Mouse (Mus musculus) myocyte (in vitro differentiated cells): Measurements from ENCODE around the gene Cldn16.

Experiments
- CEBPB ChIP-seq: IDR thresholded peaks from 2 replicates; pipeline ENCODE4 v1.6.1; 2011; ENCODE audit warnings: mild to moderate bottlenecking, moderate library complexity; ENCODE audit not compliant: poor library complexity, insufficient read depth, severe bottlenecking
- E2F4 ChIP-seq: IDR thresholded peaks from one replicate; pipeline ENCODE4 v1.6.1; 2011; ENCODE audit warnings: mild to moderate bottlenecking, control low read depth, moderate library complexity; ENCODE audit not compliant: insufficient read depth
- MAX ChIP-seq: IDR thresholded peaks from one replicate; pipeline ENCODE4 v1.6.1; 2011; ENCODE audit warnings: low read depth, mild to moderate bottlenecking, control low read depth
- MYOD1 ChIP-seq, 3 experiments: IDR thresholded peaks; one replicate each; pipeline ENCODE4 v1.6.1; 2011; ENCODE audit warnings: control low read depth in 2 of 3, low read depth in 2 of 3, mild to moderate bottlenecking in 2 of 3, moderate library complexity in 1 of 3; ENCODE audit not compliant: insufficient read length in 2 of 3, control insufficient read depth in 1 of 3
- MYOG ChIP-seq, 3 experiments: IDR thresholded peaks; one replicate each; pipeline ENCODE4 v1.6.1; 2011; ENCODE audit warnings: control low read depth in 2 of 3, low read depth in 2 of 3, mild to moderate bottlenecking in 2 of 3; ENCODE audit not compliant: insufficient read length in 2 of 3, control insufficient read depth in 1 of 3, insufficient read depth in 1 of 3
- POLR2A ChIP-seq: IDR thresholded peaks from one replicate; pipeline ENCODE4 v1.6.1; 2011; ENCODE audit warnings: low read depth, mild to moderate bottlenecking, control low read depth, moderate library complexity; ENCODE audit not compliant: insufficient read length
- POLR2AphosphoS2 ChIP-seq: IDR thresholded peaks from one replicate; pipeline ENCODE4 v1.6.1; 2011; ENCODE audit warnings: low read depth, control low read depth; ENCODE audit not compliant: insufficient read length

- TF ChIP-seq CEBPB = no peak
- TF ChIP-seq POLR2A = no peak
- no peak for TF ChIP-seq MYOD1 (IDR thresholded peaks at IDR 0.05; ENCODE audit: control insufficient read depth in 1 of 3, insufficient read length in 2 of 3, low read depth in 2 of 3)
- no peak for TF ChIP-seq E2F4
- no peak for TF ChIP-seq POLR2AphosphoS2
- TF ChIP-seq MAX = no peak
- TF ChIP-seq MYOG (IDR thresholded peaks at IDR 0.05; ENCODE audit: control insufficient read depth in 1 of 3, insufficient read depth in 1 of 3, insufficient read length in 2 of 3, low read depth in 2 of 3) = no peak
Observed at GRCm38 (mm10) chr16:26495721-26496120, 32.8 kb downstream of the Cldn16 start.
